Mouse (Mus musculus): ENCODE data around the gene Magix. TPM values are rescaled to one million over a fixed set of nuclear protein-coding genes. Genes with fewer than 3 reads are reported as not detected.

Magix gene
- polyA plus RNA-seq, 1 experiment from 2014 or later: 0.74 TPM

DNA sequence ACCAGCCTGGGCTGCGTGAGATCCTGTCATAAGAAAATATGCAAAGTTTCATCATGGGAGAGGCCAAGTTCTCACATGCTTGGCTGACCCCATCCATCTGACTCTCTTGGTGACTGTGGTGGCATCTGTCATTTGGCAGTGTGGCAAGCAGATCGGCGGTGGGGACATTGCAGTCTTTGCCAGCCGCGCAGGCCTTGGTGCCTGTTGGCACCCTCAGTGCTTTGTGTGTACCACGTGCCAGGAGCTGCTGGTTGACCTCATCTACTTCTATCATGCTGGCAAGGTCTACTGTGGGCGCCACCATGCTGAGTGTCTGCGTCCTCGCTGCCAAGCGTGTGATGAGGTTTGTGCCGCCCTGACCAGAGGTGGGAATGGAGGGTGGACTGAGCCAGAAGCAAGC is 16.3 kb downstream of the Magix start:
- 88% methylated on average over 11 of the region's 11 CpGs for WGBS

GRCm38 (mm10) chrX:7662936-7663335 is 18.1 kb downstream of the Magix start:
- Histone ChIP-seq H3K27me3 (ENCODE audit: control insufficient read depth, insufficient read depth, low read length) (no peaks in the 10 kb centered on the region), H3K9ac (ENCODE audit: low read length) (no peak overlapping the region), H3K36me3 (ENCODE audit: control insufficient read depth, insufficient read depth, low read length) (peaks cover 27% of the 10 kb centered on the region), H3K9me3 (ENCODE audit: control insufficient read depth, low read length) (no peaks in the 10 kb centered on the region), H3K4me3 (ENCODE audit: control insufficient read depth in 1 of 2, insufficient read depth in 1 of 2, low read depth in 1 of 2, low read length in 2 of 2) (no peak overlapping the region), H3K4me2 (ENCODE audit: low read length) (no peak overlapping the region), H3K4me1 (ENCODE audit: control insufficient read depth in 2 of 2, insufficient read depth in 2 of 2, low read length in 2 of 2) (peaks cover 6 to 8% of the 10 kb centered on the region in 2 experiments; a peak in 2 of 4 replicates), H3K27ac (replicated peaks in 1 of 2; ENCODE audit: control insufficient read depth in 1 of 2, insufficient read depth in 1 of 2, low read depth in 2 of 2, low read length in 2 of 2) (peak overlapping the region in 1 of 2 experiments; percentile 43; a peak in 1 of 4 replicates)
- WGBS: 78% methylated on average over 3 of the region's 3 CpGs
- ATAC-seq (ENCODE audit: insufficient number of reproducible peaks, insufficient read depth, low FRiP score, low read depth): no peak

More for the DNA sequence above, 16.3 kb downstream of the Magix start:
- Histone ChIP-seq H3K4me1 (ENCODE audit: control insufficient read depth in 2 of 2, insufficient read depth in 2 of 2, low read length in 2 of 2) (no peaks in the 10 kb centered on the region), H3K9me3 (ENCODE audit: control insufficient read depth, low read length) (no peaks in the 10 kb centered on the region), H3K9ac (ENCODE audit: low read length) (no peak overlapping the region), H3K4me3 (ENCODE audit: control insufficient read depth in 1 of 2, insufficient read depth in 1 of 2, low read depth in 1 of 2, low read length in 2 of 2) (no peak overlapping the region), H3K36me3 (ENCODE audit: control insufficient read depth, insufficient read depth, low read length) (peaks cover 35% of the 10 kb centered on the region), H3K27me3 (ENCODE audit: control insufficient read depth, insufficient read depth, low read length) (no peaks in the 10 kb centered on the region), H3K27ac (replicated peaks in 1 of 2; ENCODE audit: control insufficient read depth in 1 of 2, insufficient read depth in 1 of 2, low read depth in 2 of 2, low read length in 2 of 2) (no peak overlapping the region), H3K4me2 (ENCODE audit: low read length) (no peak overlapping the region)
- ATAC-seq (ENCODE audit: insufficient number of reproducible peaks, insufficient read depth, low FRiP score, low read depth): no peak

GRCm38 (mm10) chrX:7661086-7661485 is 20.0 kb downstream of the Magix start:
- H3K4me1 ChIP-seq (ENCODE audit: control insufficient read depth in 2 of 2, insufficient read depth in 2 of 2, low read length in 2 of 2): peaks cover 6 to 8% of the 10 kb centered on the region in 2 experiments; a peak in 2 of 4 replicates
- no peak overlapping the region for H3K4me2 ChIP-seq (ENCODE audit: low read length)
- no peak for ATAC-seq (ENCODE audit: insufficient number of reproducible peaks, insufficient read depth, low FRiP score, low read depth)
- H3K9me3 ChIP-seq (ENCODE audit: control insufficient read depth, low read length): no peaks in the 10 kb centered on the region
- H3K9ac ChIP-seq (ENCODE audit: low read length): no peak overlapping the region
- H3K27me3 ChIP-seq (ENCODE audit: control insufficient read depth, insufficient read depth, low read length): no peaks in the 10 kb centered on the region
- 54% methylated on average over 4 of the region's 4 CpGs for WGBS
- H3K27ac ChIP-seq (replicated peaks in 1 of 2; ENCODE audit: control insufficient read depth in 1 of 2, insufficient read depth in 1 of 2, low read depth in 2 of 2, low read length in 2 of 2): no peak overlapping the region
- H3K4me3 ChIP-seq (ENCODE audit: control insufficient read depth in 1 of 2, insufficient read depth in 1 of 2, low read depth in 1 of 2, low read length in 2 of 2): no peak overlapping the region
- peaks cover 10% of the 10 kb centered on the region; the same call in 1 of the 2 replicates for H3K36me3 ChIP-seq (ENCODE audit: control insufficient read depth, insufficient read depth, low read length)

DNA sequence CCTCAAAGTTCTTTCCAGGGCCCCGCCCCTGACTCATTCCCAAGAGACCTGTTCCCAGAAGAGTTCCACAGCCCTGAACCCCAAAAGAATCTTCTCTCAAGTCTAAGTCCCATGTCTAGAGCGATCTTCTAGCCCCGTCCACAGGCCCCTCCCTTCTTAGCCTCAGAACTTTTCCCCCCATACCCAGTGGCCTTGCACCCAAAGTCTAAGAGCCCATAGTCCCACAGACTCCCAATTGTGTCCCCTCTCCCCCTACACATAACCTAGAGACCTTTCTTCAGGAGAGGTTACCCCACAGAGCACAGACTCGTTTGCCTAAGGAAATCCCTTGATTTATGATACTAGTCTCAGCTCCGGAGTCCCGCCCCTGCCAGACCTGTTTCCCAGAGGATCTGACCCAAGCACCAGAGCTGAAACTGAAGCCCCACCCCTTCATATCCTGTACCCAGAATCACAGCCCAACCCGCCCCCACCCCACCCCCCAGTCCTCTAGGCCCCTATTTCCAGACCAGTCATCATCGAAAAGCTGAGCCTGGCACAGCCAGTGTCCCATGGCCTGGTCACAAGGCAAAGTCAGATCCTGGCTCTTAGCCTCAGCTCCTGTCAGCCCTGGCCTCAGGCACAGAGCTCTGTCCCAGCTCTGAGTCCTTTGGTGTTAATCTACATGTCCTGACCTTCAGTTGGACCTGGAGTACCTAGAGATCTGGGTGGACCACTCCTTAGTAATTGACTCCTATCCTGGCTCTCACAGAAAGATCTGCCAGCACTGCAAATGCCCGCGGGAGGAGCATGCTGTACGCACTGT is 22.1 kb downstream of the Magix start:
- WGBS: 55% methylated on average over 11 of the region's 11 CpGs
- H3K27ac ChIP-seq (replicated peaks in 1 of 2; ENCODE audit: control insufficient read depth in 1 of 2, insufficient read depth in 1 of 2, low read depth in 2 of 2, low read length in 2 of 2): peak overlapping the region; percentile 14 to 82; a peak in 1 of 4 replicates
- no peak for ATAC-seq (ENCODE audit: insufficient number of reproducible peaks, insufficient read depth, low FRiP score, low read depth)

DNA sequence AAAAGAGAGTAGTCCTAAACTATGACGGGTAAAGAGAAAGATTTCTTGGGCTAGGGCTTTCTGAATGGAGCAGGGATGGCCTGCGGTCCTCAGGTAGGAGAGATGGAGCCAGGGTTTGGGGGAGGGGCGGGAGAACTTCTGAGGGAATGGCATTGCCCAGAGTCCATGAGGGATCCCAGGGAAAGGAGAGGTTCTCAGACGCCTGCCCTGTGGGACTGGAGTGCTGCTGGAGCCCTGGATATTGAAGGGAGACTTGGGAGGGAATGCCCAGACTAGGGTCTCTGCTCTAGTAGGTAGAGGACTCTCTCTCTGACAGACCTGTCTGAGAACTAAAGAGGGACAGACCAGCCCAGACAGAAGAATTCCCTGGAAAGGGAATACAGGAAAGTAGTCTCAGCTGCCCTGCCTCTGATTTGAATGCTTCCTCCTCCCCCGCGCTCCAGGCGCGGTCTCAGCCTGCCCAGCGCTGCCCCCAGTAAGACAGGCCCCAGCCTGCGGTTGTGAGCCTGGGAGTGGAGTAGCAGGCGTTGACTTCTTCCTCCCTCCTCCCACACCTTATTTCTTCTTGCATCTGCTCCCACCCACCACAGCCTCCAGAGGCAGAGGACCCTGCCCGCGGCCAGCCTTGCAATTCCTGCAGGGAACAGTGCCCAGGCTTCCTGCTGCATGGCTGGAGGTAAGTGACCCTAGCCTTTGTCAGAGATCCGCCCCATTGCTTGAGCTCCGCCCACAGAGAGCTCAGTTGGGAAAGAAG is 22.8 kb downstream of the Magix start:
- Histone ChIP-seq H3K36me3 (ENCODE audit: control insufficient read depth, insufficient read depth, low read length) (0 out of 2 replicates have a peak, but pooled peaks cover 3% of the 10 kb centered on the region), H3K9ac (ENCODE audit: low read length) (peak overlapping the region; percentile 78), H3K27ac (replicated peaks in 1 of 2; ENCODE audit: control insufficient read depth in 1 of 2, insufficient read depth in 1 of 2, low read depth in 2 of 2, low read length in 2 of 2) (peak overlapping the region; percentile 70 to 82), H3K4me3 (ENCODE audit: control insufficient read depth in 1 of 2, insufficient read depth in 1 of 2, low read depth in 1 of 2, low read length in 2 of 2) (peak overlapping the region; percentile 30 to 54), H3K4me1 (ENCODE audit: control insufficient read depth in 2 of 2, insufficient read depth in 2 of 2, low read length in 2 of 2) (peaks cover 6 to 8% of the 10 kb centered on the region in 2 experiments; a peak in 2 of 4 replicates), H3K27me3 (ENCODE audit: control insufficient read depth, insufficient read depth, low read length) (no peaks in the 10 kb centered on the region), H3K4me2 (ENCODE audit: low read length) (peak overlapping the region; percentile 73), H3K9me3 (ENCODE audit: control insufficient read depth, low read length) (no peaks in the 10 kb centered on the region)
- peak; percentile 44 for ATAC-seq (ENCODE audit: insufficient number of reproducible peaks, insufficient read depth, low FRiP score, low read depth)
- 20% methylated on average over 13 of the region's 15 CpGs for WGBS

More for the DNA sequence above, 22.1 kb downstream of the Magix start:
- H3K4me1 ChIP-seq (ENCODE audit: control insufficient read depth in 2 of 2, insufficient read depth in 2 of 2, low read length in 2 of 2): peaks cover 6 to 8% of the 10 kb centered on the region in 2 experiments; a peak in 2 of 4 replicates
- H3K9me3 ChIP-seq (ENCODE audit: control insufficient read depth, low read length): no peaks in the 10 kb centered on the region
- H3K4me3 ChIP-seq (ENCODE audit: control insufficient read depth in 1 of 2, insufficient read depth in 1 of 2, low read depth in 1 of 2, low read length in 2 of 2): peak overlapping the region in 1 of 2 experiments; percentile 54; a peak in 1 of 4 replicates
- H3K9ac ChIP-seq (ENCODE audit: low read length): 0 out of 2 replicates have a peak overlapping the region, but pooled peaks have one; percentile 78
- H3K27me3 ChIP-seq (ENCODE audit: control insufficient read depth, insufficient read depth, low read length): no peaks in the 10 kb centered on the region
- H3K36me3 ChIP-seq (ENCODE audit: control insufficient read depth, insufficient read depth, low read length): 0 out of 2 replicates have a peak, but pooled peaks cover 7% of the 10 kb centered on the region
- peak overlapping the region; percentile 73 for H3K4me2 ChIP-seq (ENCODE audit: low read length)

DNA sequence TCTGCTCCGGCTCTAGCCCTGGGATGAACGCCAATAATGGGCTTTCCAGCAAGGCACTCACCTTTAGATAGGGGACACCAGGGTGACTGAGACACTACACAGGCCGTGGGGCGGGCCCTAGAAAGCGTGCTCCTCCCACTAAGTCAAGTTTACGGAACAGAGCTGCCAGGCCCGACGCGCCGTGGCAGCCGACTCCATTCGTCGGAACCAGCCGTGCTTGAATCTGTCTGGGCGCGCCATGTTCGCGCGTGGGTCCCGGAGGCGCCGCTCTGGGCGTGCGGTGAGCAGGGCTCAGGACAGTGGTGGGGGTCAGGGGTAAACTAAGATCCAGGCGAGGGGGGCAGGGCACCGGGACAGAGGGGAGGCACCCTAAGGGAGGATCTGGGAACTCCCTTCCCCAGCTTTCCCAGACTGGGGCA is 23.8 kb downstream of the Magix start, which contains the start of gene Prickle3:
TSS of gene Prickle3 (plus strand) at position 40 of the 419 bp plus-strand sequence.
- Histone ChIP-seq H3K4me3 (ENCODE audit: control insufficient read depth in 1 of 2, insufficient read depth in 1 of 2, low read depth in 1 of 2, low read length in 2 of 2) (peak within 1 kb of the TSS; percentile 54 to 87), H3K36me3 (ENCODE audit: control insufficient read depth, insufficient read depth, low read length) (0 out of 2 replicates have a peak, but pooled peaks cover 3% of the 10 kb centered on the region), H3K27ac (replicated peaks in 1 of 2; ENCODE audit: control insufficient read depth in 1 of 2, insufficient read depth in 1 of 2, low read depth in 2 of 2, low read length in 2 of 2) (peak within 1 kb of the TSS; percentile 82 to 83), H3K4me1 (ENCODE audit: control insufficient read depth in 2 of 2, insufficient read depth in 2 of 2, low read length in 2 of 2) (peaks cover 6 to 8% of the 10 kb centered on the region in 2 experiments; a peak in 2 of 4 replicates), H3K4me2 (ENCODE audit: low read length) (peak within 1 kb of the TSS; percentile 73), H3K9ac (ENCODE audit: low read length) (peak within 1 kb of the TSS; percentile 78), H3K9me3 (ENCODE audit: control insufficient read depth, low read length) (no peaks in the 10 kb centered on the region), H3K27me3 (ENCODE audit: control insufficient read depth, insufficient read depth, low read length) (no peaks in the 10 kb centered on the region)
- ATAC-seq (ENCODE audit: insufficient number of reproducible peaks, insufficient read depth, low FRiP score, low read depth): peak; percentile 76
- 21% methylated on average over 26 of the region's 26 CpGs for WGBS

GRCm38 (mm10) chrX:7648671-7649304 is 32.3 kb downstream of the Magix start:
- WGBS: 17% methylated on average over 25 of the region's 25 CpGs
- Histone ChIP-seq H3K4me1 (ENCODE audit: control insufficient read depth in 2 of 2, insufficient read depth in 2 of 2, low read length in 2 of 2) (no peaks in the 10 kb centered on the region; a peak in 1 of 4 replicates), H3K4me3 (ENCODE audit: control insufficient read depth in 1 of 2, insufficient read depth in 1 of 2, low read depth in 1 of 2, low read length in 2 of 2) (peak overlapping the region; percentile 51 to 59), H3K36me3 (ENCODE audit: control insufficient read depth, insufficient read depth, low read length) (no peaks in the 10 kb centered on the region), H3K4me2 (ENCODE audit: low read length) (peak overlapping the region; percentile 66), H3K27ac (replicated peaks in 1 of 2; ENCODE audit: control insufficient read depth in 1 of 2, insufficient read depth in 1 of 2, low read depth in 2 of 2, low read length in 2 of 2) (peak overlapping the region; percentile 55 to 71), H3K27me3 (ENCODE audit: control insufficient read depth, insufficient read depth, low read length) (no peaks in the 10 kb centered on the region), H3K9ac (ENCODE audit: low read length) (peak overlapping the region; percentile 72), H3K9me3 (ENCODE audit: control insufficient read depth, low read length) (no peaks in the 10 kb centered on the region)
- ATAC-seq (ENCODE audit: insufficient number of reproducible peaks, insufficient read depth, low FRiP score, low read depth): peak; percentile 93
